Mouse (Mus musculus) midbrain, embryonic 13.5 days (tissue): ENCODE measurements around the gene Tardbp. TPM values are rescaled to one million over a fixed set of nuclear protein-coding genes. Genes with fewer than 3 reads are reported as not detected.

Source experiments
- ATAC-seq: fragments of 200-750 bp; cut with Nextera tagmentation; 2 replicates; pipeline ENCODE4 v1.8.0; 2017; ENCODE audit warnings: mild to moderate bottlenecking, moderate TSS enrichment, moderate library complexity
- H3K27ac ChIP-seq: fragments of 300-500 bp; sonication (generic); 2 replicates; pipeline ENCODE4 v1.5.1; 2015; ENCODE audit warnings: inconsistent platforms, mild to moderate bottlenecking, moderate library complexity
- H3K27me3 ChIP-seq: fragments of 300-500 bp; sonication (generic); 2 replicates; pipeline ENCODE4 v1.6.1; 2015; ENCODE audit warnings: mild to moderate bottlenecking, inconsistent platforms
- H3K36me3 ChIP-seq: fragments of 300-500 bp; sonication (generic); 2 replicates; pipeline ENCODE4 v1.6.1; 2015; ENCODE audit warnings: mild to moderate bottlenecking, inconsistent platforms
- H3K4me1 ChIP-seq: fragments of 300-500 bp; sonication (generic); replicated peaks from 2 replicates; pipeline ENCODE4 v1.6.1; 2015; ENCODE audit warnings: inconsistent platforms
- H3K4me2 ChIP-seq: fragments of 300-500 bp; sonication (generic); replicated peaks from 2 replicates; pipeline ENCODE4 v1.6.1; 2015; ENCODE audit warnings: moderate library complexity, mild to moderate bottlenecking, inconsistent platforms
- H3K4me3 ChIP-seq: fragments of 300-500 bp; sonication (generic); replicated peaks from 2 replicates; pipeline ENCODE4 v1.5.1; 2015; ENCODE audit warnings: mild to moderate bottlenecking, inconsistent platforms
- H3K9ac ChIP-seq: fragments of 300-500 bp; sonication (generic); replicated peaks from 2 replicates; pipeline ENCODE4 v1.6.1; 2015; ENCODE audit warnings: mild to moderate bottlenecking, inconsistent platforms
- H3K9me3 ChIP-seq: fragments of 300-500 bp; sonication (generic); 2 replicates; pipeline ENCODE4 v1.6.1; 2016; ENCODE audit warnings: mild to moderate bottlenecking, inconsistent platforms
- WGBS: fragments of 180-500 bp; shearing (Covaris S2); methylation state at CpG from one replicate; pipeline ENCODE4 v1.1.7; 2015; 5-methylcytosine and 5-hydroxymethylcytosine counted together
- polyA plus RNA-seq: library from polyadenylated mRNA; unstranded; fragments of >200 nt; fragmentation: Nextera tagmentation; extraction: Ambion mirVana; gene quantifications from 2 replicates; pipeline ENCODE4 v1.2.1, GENCODE M21; 2015

Tardbp gene
- polyA plus RNA-seq, 1 experiment from 2014 or later: 283 TPM

DNA sequence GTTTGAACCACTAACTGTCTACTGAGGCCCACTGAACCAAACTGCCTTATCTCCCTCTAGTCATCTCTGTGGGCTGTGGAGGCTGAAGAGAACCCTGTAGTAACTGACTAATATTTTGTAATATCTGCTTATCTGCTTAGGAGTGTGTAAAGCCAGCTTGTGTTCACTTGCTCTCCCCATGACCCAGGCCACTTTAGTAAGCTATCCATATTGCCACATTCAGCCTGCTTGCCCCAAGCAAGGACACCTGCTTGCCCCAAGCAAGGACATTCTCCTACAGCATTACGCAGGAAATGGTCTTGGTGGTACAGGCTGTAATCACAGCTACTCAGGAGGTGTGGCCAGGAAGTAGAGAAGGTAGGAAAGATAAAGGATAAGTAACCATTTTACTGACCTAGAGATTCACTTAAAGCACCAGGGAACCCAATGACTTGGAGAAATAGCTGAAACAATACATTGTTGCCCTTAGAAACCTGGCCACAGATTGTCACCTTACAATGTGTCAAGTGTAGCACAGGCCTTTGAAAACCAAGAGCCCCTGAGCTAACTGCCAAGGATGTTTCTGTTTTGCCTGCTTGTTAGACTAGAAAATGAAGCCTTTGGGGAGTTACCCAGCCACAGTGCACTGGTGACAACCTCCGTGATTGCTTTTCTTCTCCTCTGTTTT, 6.7 kb upstream of the Tardbp start:
- no peak overlapping the region for H3K4me3 ChIP-seq

GRCm38 (mm10) chr4:148632013-148632692, 5.3 kb upstream of the Tardbp start:
- H3K4me2 ChIP-seq: no peak overlapping the region
- no peak for ATAC-seq
- no peak overlapping the region for H3K4me3 ChIP-seq
- H3K9ac ChIP-seq: no peak overlapping the region
- no peaks in the 10 kb centered on the region for H3K9me3 ChIP-seq
- 87% methylated on average over 3 of the region's 3 CpGs for WGBS
- H3K4me1 ChIP-seq: 0 out of 2 replicates have a peak, but pooled peaks cover 2% of the 10 kb centered on the region
- H3K36me3 ChIP-seq: no peaks in the 10 kb centered on the region
- H3K27me3 ChIP-seq: no peaks in the 10 kb centered on the region
- H3K27ac ChIP-seq: no peak overlapping the region

More for the DNA sequence above, 6.7 kb upstream of the Tardbp start:
- no peak overlapping the region for H3K4me2 ChIP-seq
- no peaks in the 10 kb centered on the region for H3K36me3 ChIP-seq
- H3K9me3 ChIP-seq: no peaks in the 10 kb centered on the region
- no peak overlapping the region for H3K9ac ChIP-seq
- H3K4me1 ChIP-seq: no peaks in the 10 kb centered on the region
- no peak for ATAC-seq
- no peaks in the 10 kb centered on the region for H3K27me3 ChIP-seq
- H3K27ac ChIP-seq: no peak overlapping the region
- 73% methylated on average over 2 of the region's 2 CpGs for WGBS

GRCm38 (mm10) chr4:148627246-148627645, 427 bp upstream of the Tardbp start:
- peaks cover 29% of the 10 kb centered on the region for H3K36me3 ChIP-seq
- H3K9me3 ChIP-seq: no peaks in the 10 kb centered on the region
- peak; percentile 43 for ATAC-seq
- peak overlapping the region; percentile 100 for H3K9ac ChIP-seq
- H3K4me3 ChIP-seq: peak overlapping the region; percentile 98
- H3K4me2 ChIP-seq: peak overlapping the region; percentile 85
- no peak overlapping the region for H3K27ac ChIP-seq
- no peaks in the 10 kb centered on the region for H3K27me3 ChIP-seq
- H3K4me1 ChIP-seq: peaks cover 32% of the 10 kb centered on the region
- WGBS: 65% methylated on average over 3 of the region's 3 CpGs

DNA sequence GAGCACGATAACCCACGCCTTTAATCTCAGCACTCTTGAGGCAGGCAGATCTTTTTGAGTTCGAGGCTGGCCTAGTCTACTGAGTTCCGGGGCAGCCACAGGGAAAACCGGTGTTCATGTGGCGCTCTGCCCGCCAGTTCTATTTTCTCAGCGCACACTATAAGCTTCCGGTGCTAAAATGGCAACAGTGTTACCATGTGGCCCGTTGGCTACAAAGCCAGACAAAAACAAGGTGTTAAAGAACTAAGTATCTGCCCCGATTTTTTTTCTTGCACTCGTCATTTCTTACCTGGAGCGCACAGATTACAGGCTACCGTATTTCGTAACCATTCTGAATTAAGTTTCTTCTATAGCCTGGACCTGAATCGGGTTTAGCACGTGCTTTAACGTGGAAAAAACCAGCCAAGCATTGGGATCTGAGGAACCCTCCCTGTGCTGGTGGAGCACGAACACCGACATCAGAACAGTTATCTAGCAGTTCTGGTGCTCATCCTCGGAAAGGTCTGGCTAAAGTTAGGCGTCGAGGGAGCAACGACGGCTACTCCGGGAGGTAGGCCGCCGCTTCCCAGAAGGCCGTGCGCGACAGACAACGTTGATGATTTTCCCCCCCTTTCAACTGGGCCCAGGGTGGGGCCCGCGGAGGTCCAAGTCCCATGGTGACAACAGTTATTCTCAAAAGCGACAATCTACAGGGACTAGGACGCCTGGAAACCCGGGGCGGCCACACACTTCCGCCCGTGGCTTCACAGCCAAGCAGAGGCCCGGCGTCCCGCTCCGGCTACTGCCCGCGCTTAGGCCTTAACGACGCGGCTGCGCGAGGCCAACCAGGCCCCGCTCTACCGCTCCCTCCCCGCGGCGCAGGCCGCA, 830 bp downstream of the Tardbp start:
- no peaks in the 10 kb centered on the region for H3K9me3 ChIP-seq
- H3K4me1 ChIP-seq: peaks cover 32% of the 10 kb centered on the region
- ATAC-seq: no peak; the same call in 1 of the 2 replicates
- peak overlapping the region; percentile 98 for H3K4me3 ChIP-seq
- peak overlapping the region; percentile 85 for H3K4me2 ChIP-seq
- under 1% methylated on average over 56 of the region's 57 CpGs for WGBS
- peaks cover 41% of the 10 kb centered on the region for H3K36me3 ChIP-seq
- peak overlapping the region; percentile 100 for H3K9ac ChIP-seq
- H3K27me3 ChIP-seq: no peaks in the 10 kb centered on the region
- peak overlapping the region; percentile 95 for H3K27ac ChIP-seq

GRCm38 (mm10) chr4:148625010-148625409, 1.8 kb downstream of the Tardbp start:
- H3K4me3 ChIP-seq: peak overlapping the region; percentile 98; the same call in 1 of the 2 replicates
- no peaks in the 10 kb centered on the region for H3K9me3 ChIP-seq
- H3K36me3 ChIP-seq: peaks cover 49% of the 10 kb centered on the region
- 84% methylated on average over 10 of the region's 10 CpGs for WGBS
- no peak overlapping the region for H3K9ac ChIP-seq
- peak overlapping the region; percentile 85 for H3K4me2 ChIP-seq
- H3K27ac ChIP-seq: no peak overlapping the region
- no peaks in the 10 kb centered on the region for H3K27me3 ChIP-seq
- no peak for ATAC-seq
- peaks cover 32% of the 10 kb centered on the region for H3K4me1 ChIP-seq

DNA sequence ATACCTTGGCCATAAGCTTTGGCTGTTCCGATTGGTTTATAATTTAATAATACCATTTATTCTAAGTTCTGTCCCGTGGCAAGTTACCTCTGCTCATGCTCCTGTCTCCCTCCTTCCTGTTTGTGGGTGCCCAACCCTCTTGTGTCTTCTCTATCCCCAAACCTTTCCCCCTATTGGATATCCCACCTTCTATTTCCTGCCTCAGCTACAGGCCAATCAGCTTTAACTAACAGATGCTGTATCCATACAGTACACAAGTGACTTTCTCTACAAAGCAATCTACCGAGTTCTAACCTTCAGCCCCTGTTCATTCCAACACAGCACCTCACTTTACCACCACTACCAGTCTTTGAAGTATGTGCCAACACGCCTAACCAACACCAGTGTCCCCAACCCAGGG, 3.2 kb downstream of the Tardbp start:
- WGBS: 87% methylated on average over 4 of the region's 4 CpGs
- H3K4me2 ChIP-seq: no peak overlapping the region
- H3K27me3 ChIP-seq: no peaks in the 10 kb centered on the region
- ATAC-seq: no peak
- H3K9me3 ChIP-seq: no peaks in the 10 kb centered on the region
- H3K27ac ChIP-seq: no peak overlapping the region
- no peak overlapping the region for H3K9ac ChIP-seq
- peaks cover 32% of the 10 kb centered on the region for H3K4me1 ChIP-seq
- peaks cover 63% of the 10 kb centered on the region for H3K36me3 ChIP-seq
- H3K4me3 ChIP-seq: no peak overlapping the region

GRCm38 (mm10) chr4:148622485-148622884, 4.3 kb downstream of the Tardbp start:
- no peak overlapping the region for H3K9ac ChIP-seq
- H3K4me3 ChIP-seq: no peak overlapping the region
- WGBS: 95% methylated on average over 4 of the region's 4 CpGs
- no peak overlapping the region for H3K27ac ChIP-seq
- no peak overlapping the region for H3K4me2 ChIP-seq
- no peaks in the 10 kb centered on the region for H3K9me3 ChIP-seq
- no peaks in the 10 kb centered on the region for H3K27me3 ChIP-seq
- H3K36me3 ChIP-seq: peaks cover 69% of the 10 kb centered on the region
- peaks cover 32% of the 10 kb centered on the region for H3K4me1 ChIP-seq
- ATAC-seq: no peak

GRCm38 (mm10) chr4:148620718-148621117, 6.1 kb downstream of the Tardbp start:
- H3K4me1 ChIP-seq: peaks cover 27% of the 10 kb centered on the region
- no peaks in the 10 kb centered on the region for H3K27me3 ChIP-seq
- H3K36me3 ChIP-seq: peaks cover 86% of the 10 kb centered on the region
- H3K4me2 ChIP-seq: no peak overlapping the region
- no peak for ATAC-seq
- 94% methylated on average over 1 of the region's 1 CpGs for WGBS
- H3K9ac ChIP-seq: no peak overlapping the region
- H3K4me3 ChIP-seq: no peak overlapping the region
- no peak overlapping the region for H3K27ac ChIP-seq
- H3K9me3 ChIP-seq: no peaks in the 10 kb centered on the region

DNA sequence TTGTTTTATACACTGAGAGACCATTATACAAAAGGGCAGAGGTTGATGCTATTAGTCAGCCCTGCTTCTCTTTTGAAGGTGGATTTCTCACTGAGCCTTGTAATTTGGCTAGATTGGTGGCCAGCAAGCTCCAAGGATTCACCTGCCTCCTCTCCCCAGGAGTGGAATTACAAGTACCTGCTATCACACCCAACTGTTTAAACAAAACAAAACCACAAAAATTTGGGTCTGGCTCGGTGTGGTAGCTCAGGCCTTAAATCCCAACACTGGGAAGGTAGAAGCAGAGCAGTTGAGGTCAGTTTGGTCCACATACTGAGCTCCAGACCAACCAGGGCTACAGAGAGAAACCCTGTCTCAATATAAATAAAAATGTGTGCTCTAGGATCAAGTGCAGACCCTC, 7.0 kb downstream of the Tardbp start:
- no peak overlapping the region for H3K27ac ChIP-seq
- H3K4me2 ChIP-seq: no peak overlapping the region
- H3K36me3 ChIP-seq: peaks cover 91% of the 10 kb centered on the region
- no peak overlapping the region for H3K4me3 ChIP-seq
- H3K9ac ChIP-seq: no peak overlapping the region
- H3K27me3 ChIP-seq: no peaks in the 10 kb centered on the region
- H3K4me1 ChIP-seq: peaks cover 18% of the 10 kb centered on the region
- H3K9me3 ChIP-seq: no peaks in the 10 kb centered on the region
- ATAC-seq: no peak
- 90% methylated on average over 1 of the region's 1 CpGs for WGBS

GRCm38 (mm10) chr4:148613738-148614137, 13.1 kb downstream of the Tardbp start:
- no peaks in the 10 kb centered on the region for H3K9me3 ChIP-seq
- peaks cover 4% of the 10 kb centered on the region; the same call in 1 of the 2 replicates for H3K4me1 ChIP-seq
- ATAC-seq: 0 out of 2 replicates have a peak, but pooled peaks have one; percentile 34
- no peak overlapping the region for H3K4me2 ChIP-seq
- H3K4me3 ChIP-seq: no peak overlapping the region
- H3K36me3 ChIP-seq: peaks cover 73% of the 10 kb centered on the region
- 69% methylated on average over 9 of the region's 9 CpGs for WGBS
- no peak overlapping the region for H3K27ac ChIP-seq
- H3K27me3 ChIP-seq: no peaks in the 10 kb centered on the region
- no peak overlapping the region for H3K9ac ChIP-seq

GRCm38 (mm10) chr4:148612557-148612956, 14.3 kb downstream of the Tardbp start:
- H3K4me2 ChIP-seq: no peak overlapping the region
- H3K36me3 ChIP-seq: peaks cover 67% of the 10 kb centered on the region
- ATAC-seq: no peak
- no peaks in the 10 kb centered on the region for H3K27me3 ChIP-seq
- H3K9me3 ChIP-seq: no peaks in the 10 kb centered on the region
- H3K4me3 ChIP-seq: no peak overlapping the region
- H3K4me1 ChIP-seq: peaks cover 4% of the 10 kb centered on the region; the same call in 1 of the 2 replicates
- H3K9ac ChIP-seq: no peak overlapping the region
- no peak overlapping the region for H3K27ac ChIP-seq
- WGBS: 74% methylated on average over 4 of the region's 4 CpGs
